Mouse (Mus musculus): ENCODE measurements around the gene Ctla4.

- TF ChIP-seq CTCF (IDR thresholded peaks at IDR 0.05; ENCODE audit: borderline replicate concordance, insufficient read depth, low read depth, low read length) (no peak), POLR2A (IDR thresholded peaks at IDR 0.05; ENCODE audit: borderline replicate concordance, insufficient read depth, low read length) (no peak)
Observed at GRCm38 (mm10) chr1:60959246-60959645, 72.4 kb downstream of the Ctla4 start.

Data from cerebellum, adult 2 months (tissue).